Mouse (Mus musculus) neural tube, embryonic 15.5 days (tissue): ENCODE measurements around the gene Fmo5. TPM values are rescaled to one million over a fixed set of nuclear protein-coding genes. Genes with fewer than 3 reads are reported as not detected.

Experiments used
- ATAC-seq: fragments of 200-750 bp; cut with Nextera tagmentation; 2 replicates; pipeline ENCODE4 v1.8.0; 2017; ENCODE audit warnings: mild to moderate bottlenecking, moderate TSS enrichment, moderate library complexity; ENCODE audit not compliant: low FRiP score
- H3K27ac ChIP-seq: fragments of 300-500 bp; sonication (generic); replicated peaks from 2 replicates; pipeline ENCODE4 v1.5.1; 2015; ENCODE audit warnings: mild to moderate bottlenecking, inconsistent platforms
- H3K27me3 ChIP-seq: fragments of 300-500 bp; sonication (generic); replicated peaks from 2 replicates; pipeline ENCODE4 v1.6.1; 2015; ENCODE audit warnings: inconsistent platforms
- H3K36me3 ChIP-seq: fragments of 300-500 bp; sonication (generic); 2 replicates; pipeline ENCODE4 v1.6.1; 2015; ENCODE audit warnings: inconsistent platforms
- H3K4me1 ChIP-seq: fragments of 300-500 bp; sonication (generic); 2 replicates; pipeline ENCODE4 v1.6.1; 2015; ENCODE audit warnings: inconsistent platforms
- H3K4me2 ChIP-seq: fragments of 300-500 bp; sonication (generic); 2 replicates; pipeline ENCODE4 v1.6.1; 2015; ENCODE audit warnings: inconsistent platforms, mild to moderate bottlenecking, moderate library complexity
- H3K4me3 ChIP-seq: fragments of 300-500 bp; sonication (generic); replicated peaks from 2 replicates; pipeline ENCODE4 v1.5.1; 2015; ENCODE audit warnings: mild to moderate bottlenecking, inconsistent platforms
- H3K9ac ChIP-seq: fragments of 300-500 bp; sonication (generic); replicated peaks from 2 replicates; pipeline ENCODE4 v1.6.1; 2015; ENCODE audit warnings: mild to moderate bottlenecking, inconsistent platforms
- H3K9me3 ChIP-seq: fragments of 300-500 bp; sonication (generic); replicated peaks from 2 replicates; pipeline ENCODE4 v1.6.1; 2016; ENCODE audit warnings: inconsistent platforms
- WGBS: fragments of 180-500 bp; shearing (Covaris S2); methylation state at CpG from one replicate; pipeline ENCODE4 v1.1.7; 2015; ENCODE audit warnings: mixed read lengths; 5-methylcytosine and 5-hydroxymethylcytosine counted together
- polyA plus RNA-seq: library from polyadenylated mRNA; unstranded; fragments of >200 nt; fragmentation: Nextera tagmentation; extraction: Ambion mirVana; gene quantifications from 2 replicates; pipeline ENCODE4 v1.2.1, GENCODE M21; 2015

Gene Fmo5
- polyA plus RNA-seq, 1 experiment from 2014 or later: 0.72 TPM

GRCm38 (mm10) chr3:97683560-97684195, 55.1 kb downstream of the Fmo5 start:
- H3K4me1 ChIP-seq: peaks cover 26% of the 10 kb centered on the region
- 0 out of 2 replicates have a peak, but pooled peaks have one; percentile 6 for ATAC-seq
- H3K4me2 ChIP-seq: peak overlapping the region; percentile 37
- H3K36me3 ChIP-seq: no peaks in the 10 kb centered on the region
- no peak overlapping the region for H3K27ac ChIP-seq
- 13% methylated on average over 16 of the region's 16 CpGs for WGBS
- H3K4me3 ChIP-seq: no peak overlapping the region
- no peaks in the 10 kb centered on the region for H3K9me3 ChIP-seq
- peaks cover 13% of the 10 kb centered on the region; the same call in 1 of the 2 replicates for H3K27me3 ChIP-seq
- H3K9ac ChIP-seq: no peak overlapping the region

- Histone ChIP-seq H3K9ac (no peak overlapping the region), H3K4me3 (no peak overlapping the region), H3K4me2 (no peak overlapping the region), H3K9me3 (no peaks in the 10 kb centered on the region), H3K27ac (no peak overlapping the region), H3K36me3 (peaks cover 22% of the 10 kb centered on the region), H3K4me1 (peaks cover 16% of the 10 kb centered on the region), H3K27me3 (peaks cover 13% of the 10 kb centered on the region; the same call in 1 of the 2 replicates)
- 87% methylated on average over 4 of the region's 4 CpGs for WGBS
- no peak for ATAC-seq
Measured at GRCm38 (mm10) chr3:97686372-97687117, 57.9 kb downstream of the Fmo5 start.

- Histone ChIP-seq H3K4me1 (no peaks in the 10 kb centered on the region), H3K4me2 (no peak overlapping the region), H3K9me3 (no peaks in the 10 kb centered on the region), H3K9ac (no peak overlapping the region), H3K27ac (no peak overlapping the region), H3K4me3 (no peak overlapping the region), H3K27me3 (no peaks in the 10 kb centered on the region), H3K36me3 (peaks cover 47% of the 10 kb centered on the region)
- WGBS: 83% methylated on average over 2 of the region's 2 CpGs
- no peak for ATAC-seq
Measured at GRCm38 (mm10) chr3:97689289-97689688, 60.7 kb downstream of the Fmo5 start.

- Histone ChIP-seq H3K4me3 (no peak overlapping the region), H3K9me3 (no peaks in the 10 kb centered on the region), H3K36me3 (peaks cover 60% of the 10 kb centered on the region), H3K27me3 (no peaks in the 10 kb centered on the region), H3K4me2 (no peak overlapping the region), H3K9ac (no peak overlapping the region), H3K4me1 (no peaks in the 10 kb centered on the region), H3K27ac (no peak overlapping the region)
- WGBS: 71% methylated on average over 7 of the region's 7 CpGs
- ATAC-seq: no peak
Measured at GRCm38 (mm10) chr3:97690590-97690989, 62.0 kb downstream of the Fmo5 start.

GRCm38 (mm10) chr3:97691443-97692017, 62.9 kb downstream of the Fmo5 start:
- no peaks in the 10 kb centered on the region for H3K27me3 ChIP-seq
- H3K9ac ChIP-seq: no peak overlapping the region
- peaks cover 67% of the 10 kb centered on the region for H3K36me3 ChIP-seq
- no peak for ATAC-seq
- H3K4me1 ChIP-seq: no peaks in the 10 kb centered on the region
- no peaks in the 10 kb centered on the region for H3K9me3 ChIP-seq
- WGBS: 41% methylated on average over 12 of the region's 12 CpGs
- no peak overlapping the region for H3K4me2 ChIP-seq
- H3K4me3 ChIP-seq: no peak overlapping the region
- H3K27ac ChIP-seq: no peak overlapping the region

GRCm38 (mm10) chr3:97693806-97694205, 65.2 kb downstream of the Fmo5 start:
- H3K4me1 ChIP-seq: no peaks in the 10 kb centered on the region
- H3K9me3 ChIP-seq: no peaks in the 10 kb centered on the region
- no peak overlapping the region for H3K4me2 ChIP-seq
- WGBS: 83% methylated on average over 6 of the region's 6 CpGs
- H3K4me3 ChIP-seq: no peak overlapping the region
- H3K9ac ChIP-seq: no peak overlapping the region
- peaks cover 79% of the 10 kb centered on the region for H3K36me3 ChIP-seq
- no peaks in the 10 kb centered on the region for H3K27me3 ChIP-seq
- H3K27ac ChIP-seq: no peak overlapping the region
- no peak for ATAC-seq

GRCm38 (mm10) chr3:97696866-97697265, 68.3 kb downstream of the Fmo5 start:
- H3K36me3 ChIP-seq: peaks cover 76% of the 10 kb centered on the region
- ATAC-seq: no peak
- no peak overlapping the region for H3K9ac ChIP-seq
- no peak overlapping the region for H3K27ac ChIP-seq
- H3K4me3 ChIP-seq: no peak overlapping the region
- no peak overlapping the region for H3K4me2 ChIP-seq
- WGBS: 91% methylated on average over 9 of the region's 9 CpGs
- H3K4me1 ChIP-seq: no peaks in the 10 kb centered on the region
- H3K27me3 ChIP-seq: no peaks in the 10 kb centered on the region
- H3K9me3 ChIP-seq: no peaks in the 10 kb centered on the region

GRCm38 (mm10) chr3:97697291-97697690, 68.7 kb downstream of the Fmo5 start:
- 87% methylated on average over 9 of the region's 9 CpGs for WGBS
- Histone ChIP-seq H3K27me3 (no peaks in the 10 kb centered on the region), H3K4me1 (no peaks in the 10 kb centered on the region), H3K4me2 (no peak overlapping the region), H3K9me3 (no peaks in the 10 kb centered on the region), H3K4me3 (no peak overlapping the region), H3K27ac (no peak overlapping the region), H3K36me3 (peaks cover 77% of the 10 kb centered on the region), H3K9ac (no peak overlapping the region)
- ATAC-seq: no peak

- Histone ChIP-seq H3K27ac (no peak overlapping the region), H3K4me1 (no peaks in the 10 kb centered on the region), H3K27me3 (no peaks in the 10 kb centered on the region), H3K9me3 (no peaks in the 10 kb centered on the region), H3K36me3 (peaks cover 73% of the 10 kb centered on the region), H3K4me3 (no peak overlapping the region), H3K4me2 (no peak overlapping the region), H3K9ac (no peak overlapping the region)
- 83% methylated on average over 3 of the region's 3 CpGs for WGBS
- ATAC-seq: no peak
Measured at GRCm38 (mm10) chr3:97699061-97699460, 70.5 kb downstream of the Fmo5 start.

GRCm38 (mm10) chr3:97701198-97701597, 72.6 kb downstream of the Fmo5 start:
- no peaks in the 10 kb centered on the region for H3K27me3 ChIP-seq
- no peaks in the 10 kb centered on the region for H3K9me3 ChIP-seq
- H3K4me1 ChIP-seq: no peaks in the 10 kb centered on the region
- H3K9ac ChIP-seq: no peak overlapping the region
- ATAC-seq: no peak
- no peak overlapping the region for H3K4me3 ChIP-seq
- H3K4me2 ChIP-seq: no peak overlapping the region
- 73% methylated on average over 3 of the region's 3 CpGs for WGBS
- H3K27ac ChIP-seq: no peak overlapping the region
- peaks cover 57% of the 10 kb centered on the region for H3K36me3 ChIP-seq

- Histone ChIP-seq H3K36me3 (peaks cover 48% of the 10 kb centered on the region), H3K27ac (no peak overlapping the region), H3K4me1 (no peaks in the 10 kb centered on the region), H3K4me3 (no peak overlapping the region), H3K9ac (no peak overlapping the region), H3K4me2 (no peak overlapping the region), H3K27me3 (no peaks in the 10 kb centered on the region), H3K9me3 (no peaks in the 10 kb centered on the region)
- WGBS: 94% methylated on average over 11 of the region's 11 CpGs
- no peak for ATAC-seq
Measured at GRCm38 (mm10) chr3:97702448-97703080, 74.0 kb downstream of the Fmo5 start.
